In genomic region chr1:157461276-157461675, GRCm38 (mm10) we compare ENCODE assay signal across 23 mouse cellular contexts. TPM values are rescaled to one million over a fixed set of nuclear protein-coding genes. Genes with fewer than 3 reads are reported as not detected.
"Had no signal": no experiment of that assay in that cellular context is flagged by ENCODE, and none has a peak within 500 bp of the region (broad histone marks: within the 10 kb centered on the region; RNA-seq: fewer than 3 reads in every experiment).

No protein-coding gene starts in this region.

- H3K9me3 ChIP-seq: hindbrain, embryonic 15.5 days; limb, embryonic 10.5 days; limb, embryonic 13.5 days; liver, embryonic 12.5 days; liver, embryonic 15.5 days; lung, embryonic 15.5 days; megakaryocyte, embryonic 14.5 days; midbrain, embryonic 10.5 days; midbrain, embryonic 13.5 days had no signal

- DNase-seq: layer of hippocampus, adult 9-11 months; liver; lung, adult 18-20 months; lung, postnatal 10 days; lung, postnatal 36 days; retina, postnatal 1 day; right cerebral cortex, postnatal 25 days; thymus, adult 18-20 months; thymus, postnatal 36 days had no signal

- H3K4me2 ChIP-seq: hindbrain, embryonic 15.5 days; limb, embryonic 13.5 days; liver, embryonic 12.5 days; liver, embryonic 15.5 days; lung, embryonic 15.5 days; midbrain, embryonic 13.5 days had no signal

- H3K27ac ChIP-seq: hindbrain, embryonic 15.5 days; layer of hippocampus, adult 2 months; limb, embryonic 10.5 days; limb, embryonic 13.5 days; liver, embryonic 12.5 days; liver, embryonic 15.5 days; lung, embryonic 15.5 days; midbrain, embryonic 10.5 days; midbrain, embryonic 13.5 days had no signal

- H3K36me3 ChIP-seq: hindbrain, embryonic 15.5 days; limb, embryonic 10.5 days; limb, embryonic 13.5 days; liver, embryonic 12.5 days; liver, embryonic 15.5 days; lung, embryonic 15.5 days; midbrain, embryonic 10.5 days; midbrain, embryonic 13.5 days had no signal

- H3K9ac ChIP-seq: hindbrain, embryonic 15.5 days; limb, embryonic 13.5 days; liver, embryonic 12.5 days; liver, embryonic 15.5 days; lung, embryonic 15.5 days; midbrain, embryonic 13.5 days had no signal

- H3K27me3 ChIP-seq: hindbrain, embryonic 15.5 days; liver, embryonic 12.5 days; liver, embryonic 15.5 days; lung, embryonic 15.5 days; megakaryocyte, embryonic 14.5 days; midbrain, embryonic 13.5 days had no signal

- H3K4me3 ChIP-seq: hindbrain, embryonic 15.5 days; layer of hippocampus, adult 2 months; limb, embryonic 10.5 days; limb, embryonic 13.5 days; liver, embryonic 12.5 days; liver, embryonic 15.5 days; lung, embryonic 15.5 days; megakaryocyte, embryonic 14.5 days; midbrain, embryonic 10.5 days; midbrain, embryonic 13.5 days; myocyte had no signal

- ATAC-seq: intestine, postnatal 0 days; liver, embryonic 12.5 days; midbrain, embryonic 13.5 days; midbrain, embryonic 16.5 days had no signal

RNA-seq across cellular contexts. Expression of gene Sec16b, which starts 45.3 kb away (rescaled TPM):
- total RNA-seq: monocyte, adult 5-6 weeks had no signal
